Mouse (Mus musculus) embryonic fibroblast, embryonic 13.5 days (primary cell): ENCODE measurements around the gene Cyp2e1.

Experiments
- CTCF ChIP-seq: IDR thresholded peaks from 2 replicates; pipeline ENCODE4 v1.5.1; 2011; ENCODE audit warnings: mild to moderate bottlenecking, control low read depth, low read length, moderate library complexity, borderline replicate concordance; ENCODE audit not compliant: insufficient read depth
- POLR2A ChIP-seq: IDR thresholded peaks from 2 replicates; pipeline ENCODE4 v1.6.1; 2011; ENCODE audit warnings: low read depth, mild to moderate bottlenecking, control low read depth, low read length, moderate library complexity

GRCm38 (mm10) chr7:140721095-140721494, 42.4 kb upstream of the Cyp2e1 start:
- TF ChIP-seq POLR2A (no peak), CTCF (no peak)
